Mouse (Mus musculus): Measurements from ENCODE around the gene Patj.
A peak's percentile ranks its signal among the peaks of the same experiment; 100 is the strongest.
"Not testable (repeated sequence)": the region's sequence is repeated elsewhere in the genome, so short reads cannot be mapped to it uniquely, and the experiment has no call there.

Gene Patj

DNA sequence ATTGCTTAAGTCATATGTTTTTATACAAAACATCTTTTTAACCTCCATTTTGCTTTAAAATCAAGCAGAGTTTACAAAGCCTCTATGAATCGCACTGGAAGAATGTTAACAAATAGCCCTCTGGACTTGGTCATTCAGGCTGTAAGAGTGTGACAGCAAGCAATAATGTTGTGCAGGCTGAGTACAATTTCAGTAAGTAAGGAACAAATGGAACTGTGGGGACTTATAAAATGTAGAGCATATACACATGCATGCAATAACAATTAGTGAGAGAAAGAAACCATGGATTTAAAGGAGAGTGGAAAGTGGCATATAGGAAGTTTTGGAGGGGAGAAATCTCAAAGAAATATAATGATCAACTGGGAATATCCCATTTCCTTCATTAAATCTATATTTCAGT is 261.2 kb downstream of the Patj start:
- no peak for DNase-seq (ENCODE audit: extremely low spot score)

DNA sequence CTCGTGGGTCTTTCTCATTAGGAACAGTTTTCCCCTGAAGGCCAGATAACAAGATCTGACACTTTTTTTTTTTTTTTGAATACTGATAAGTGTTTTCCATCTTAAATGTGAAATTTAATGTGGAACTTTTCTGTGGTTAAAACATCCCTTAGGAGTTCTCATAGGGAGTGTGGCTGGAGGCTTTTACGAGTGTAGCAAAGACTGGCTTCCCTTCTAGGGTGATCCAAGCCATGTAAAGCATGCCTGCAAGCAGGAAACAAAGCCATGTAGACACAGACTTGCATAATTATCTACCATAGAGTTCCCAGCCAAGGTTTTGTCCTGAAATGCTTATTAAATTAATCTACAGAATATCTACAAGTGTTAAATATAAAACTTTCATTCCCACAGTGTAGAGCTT is 263.4 kb downstream of the Patj start:
- DNase-seq (ENCODE audit: extremely low spot score) = no peak

DNA sequence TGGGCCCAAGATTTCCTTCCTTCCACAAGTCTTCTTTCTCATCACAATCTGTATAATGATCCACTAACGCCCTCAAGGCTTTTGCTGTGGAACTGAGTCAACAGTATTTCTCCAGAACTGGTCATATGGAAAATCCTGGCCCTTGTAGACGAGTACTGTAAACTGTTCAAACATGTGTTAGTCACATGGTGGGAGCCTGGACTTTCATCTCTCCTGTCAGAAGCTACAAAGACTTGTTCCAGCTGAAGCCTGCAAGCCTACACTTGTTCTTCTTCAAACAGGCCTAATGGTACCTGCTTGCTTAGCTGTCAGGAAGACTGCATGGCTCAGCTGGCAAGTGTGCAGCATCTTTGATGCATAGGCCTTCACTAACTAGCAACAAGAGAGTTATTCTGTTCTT is 264.9 kb downstream of the Patj start:
- no peak for DNase-seq (ENCODE audit: extremely low spot score)

DNA sequence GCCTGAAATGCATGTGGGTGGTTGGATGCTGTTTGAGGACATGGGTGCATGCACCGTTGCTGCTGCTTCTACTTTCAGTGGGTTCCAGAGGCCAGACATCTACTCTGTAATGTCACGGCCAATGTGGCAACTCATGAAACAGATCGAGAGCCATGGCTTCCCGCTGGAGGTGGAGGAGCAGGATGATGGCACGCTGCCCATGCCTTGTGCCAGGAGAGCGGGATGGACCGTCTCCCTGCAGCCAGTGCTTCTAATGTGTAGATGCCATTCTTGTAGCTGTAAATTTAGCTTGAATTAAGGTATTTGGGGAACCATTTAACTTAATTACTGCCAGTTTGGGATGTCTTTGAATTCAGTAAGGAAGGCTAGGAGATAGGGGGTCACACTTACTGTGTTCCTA is 270.3 kb downstream of the Patj start:
- DNase-seq (ENCODE audit: extremely low spot score) = no peak

DNA sequence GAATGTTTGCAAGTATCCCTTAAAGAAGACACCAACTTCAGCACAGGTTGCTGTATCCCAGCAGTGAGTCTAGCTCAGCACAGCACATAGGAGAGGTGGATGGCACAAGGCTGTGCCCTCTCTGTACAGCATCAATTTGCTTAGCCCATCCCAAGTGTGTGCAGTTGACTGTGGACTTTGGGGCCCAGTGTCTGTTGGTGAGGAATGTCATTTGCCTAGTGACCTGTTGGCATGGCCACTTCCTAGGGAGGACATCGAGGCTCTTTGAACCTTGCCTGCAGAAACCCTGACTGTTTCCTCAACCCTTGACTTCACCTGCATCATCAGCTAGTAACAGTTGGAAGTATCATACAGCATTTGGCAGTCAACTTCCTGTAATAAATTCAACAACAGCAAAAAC is 270.9 kb downstream of the Patj start:
- DNase-seq (ENCODE audit: extremely low spot score) = no peak

DNA sequence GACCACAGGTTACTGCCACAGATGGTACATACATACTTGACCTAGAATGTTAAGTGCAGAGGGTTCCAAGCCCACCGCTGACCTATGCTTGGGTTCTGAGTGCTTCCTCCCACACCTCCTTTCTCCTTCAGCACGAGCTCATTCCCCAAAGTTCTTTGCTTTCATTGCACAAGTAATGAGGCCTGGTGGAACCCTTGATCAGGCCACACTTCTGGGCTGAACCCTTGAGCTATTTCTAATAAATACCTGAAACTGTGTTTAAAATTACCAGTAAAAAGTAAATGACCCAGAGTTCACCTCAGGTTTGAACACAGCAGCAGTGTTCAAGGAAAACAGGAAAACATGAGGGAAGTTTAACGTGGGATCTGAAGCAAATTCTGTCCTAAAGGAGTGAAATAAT is 271.4 kb downstream of the Patj start:
- DNase-seq (ENCODE audit: extremely low spot score) = no peak

DNA sequence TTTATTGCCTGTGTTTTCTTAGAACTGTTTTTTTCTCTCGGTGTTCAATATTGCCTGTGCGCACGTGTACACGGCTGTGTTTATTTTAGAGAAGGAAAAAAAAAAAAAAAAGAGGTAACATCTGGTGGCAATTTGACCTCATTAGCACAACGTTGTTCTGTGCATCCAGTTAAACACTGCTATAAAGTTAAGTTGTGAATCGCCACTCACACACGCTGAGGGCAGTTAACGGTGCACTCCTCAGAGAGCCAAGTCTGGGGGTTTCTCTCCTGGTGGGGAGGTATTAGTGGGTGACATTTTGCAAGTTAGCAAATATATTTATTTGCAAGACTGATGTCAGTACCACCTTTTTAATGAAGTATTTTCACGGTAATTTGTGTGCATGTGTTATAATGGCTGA is 281.9 kb downstream of the Patj start:
- DNase-seq (ENCODE audit: extremely low spot score) = peak; percentile 4

DNA sequence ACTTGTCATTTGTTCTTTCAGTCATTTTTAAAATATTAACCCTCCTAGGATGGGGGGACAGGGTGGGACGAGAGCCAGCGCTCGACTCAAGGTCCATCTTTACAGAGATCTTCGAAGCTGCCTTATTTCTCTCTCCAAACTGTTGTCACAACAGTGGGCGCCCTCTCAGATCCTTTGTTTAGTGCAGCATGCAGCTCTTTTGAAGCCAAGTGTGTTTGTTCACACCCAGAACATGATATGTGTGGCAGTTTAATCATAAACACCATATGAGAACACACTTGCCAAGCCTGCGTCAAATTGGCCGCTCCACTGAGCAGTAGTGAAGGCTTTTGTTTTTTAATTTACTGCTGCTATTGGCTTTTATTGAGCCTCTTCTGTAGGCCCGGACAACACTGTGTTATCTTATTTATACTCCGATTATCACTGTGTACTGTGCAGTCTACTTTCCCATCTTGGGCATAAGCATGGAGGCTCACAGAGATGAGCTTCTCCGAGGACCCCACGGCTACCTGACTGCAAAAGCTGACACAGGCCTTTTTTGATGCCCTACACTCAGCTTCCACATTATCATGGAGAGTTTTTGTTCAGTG is 291.2 kb downstream of the Patj start:
- DNase-seq (ENCODE audit: extremely low spot score) = no peak

DNA sequence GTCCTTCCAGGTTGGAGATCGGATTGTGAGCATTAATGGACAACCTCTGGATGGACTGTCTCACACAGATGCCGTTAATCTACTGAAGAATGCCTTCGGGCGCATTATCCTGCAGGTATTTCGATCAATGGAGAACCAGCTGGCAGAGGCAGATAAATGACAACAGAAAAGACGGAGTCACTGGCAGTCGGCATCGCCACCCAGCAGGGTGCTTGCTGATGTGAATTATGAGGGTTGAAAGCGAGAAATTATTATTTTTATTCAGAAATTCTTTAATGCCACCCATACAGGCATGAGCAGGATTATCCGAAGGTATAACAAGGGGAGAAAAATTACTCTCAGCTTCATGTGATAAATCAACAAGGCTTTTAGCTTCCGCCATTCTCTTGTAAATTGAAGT is 292.5 kb downstream of the Patj start:
- no peak for DNase-seq (ENCODE audit: extremely low spot score)

DNA sequence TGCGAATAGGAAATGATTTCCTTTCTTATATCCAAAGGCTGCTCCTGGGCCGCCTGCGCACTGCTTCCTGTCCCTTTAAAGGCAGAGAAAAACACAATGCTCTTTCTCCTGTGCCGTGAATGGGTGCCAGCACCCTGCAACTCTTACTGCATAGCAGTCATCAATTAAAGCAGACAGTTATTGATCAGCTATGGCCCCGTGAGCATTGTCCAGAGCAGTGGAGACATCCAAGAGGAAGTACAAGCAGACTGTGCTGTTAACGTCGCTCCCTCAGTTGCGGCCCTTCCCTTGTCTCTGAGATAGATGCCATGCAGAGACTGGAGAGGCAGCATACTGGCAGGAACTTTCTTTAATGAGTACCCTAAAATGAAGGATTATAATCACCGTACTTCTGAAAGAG is 292.9 kb downstream of the Patj start:
- no peak for DNase-seq (ENCODE audit: extremely low spot score)

DNA sequence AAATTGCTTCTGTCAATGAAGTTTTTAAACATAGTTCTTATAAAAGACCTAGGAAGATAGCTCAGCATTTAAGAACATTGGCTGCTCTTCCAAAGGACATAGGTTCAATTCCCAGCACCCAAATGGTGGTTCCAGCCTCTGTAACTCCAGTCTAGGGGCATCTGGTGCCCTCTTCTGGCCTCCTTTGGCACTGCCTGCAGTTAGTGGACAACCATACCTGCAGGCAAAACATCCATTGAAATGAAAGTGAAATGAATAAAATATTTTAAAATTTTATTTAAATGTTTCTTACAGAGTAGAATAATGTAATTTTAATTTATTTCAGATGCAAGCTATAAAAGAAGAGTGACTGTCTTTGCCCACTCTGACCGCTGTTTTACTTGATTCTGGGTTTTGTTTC is 294.4 kb downstream of the Patj start:
- DNase-seq (ENCODE audit: extremely low spot score) = no peak

DNA sequence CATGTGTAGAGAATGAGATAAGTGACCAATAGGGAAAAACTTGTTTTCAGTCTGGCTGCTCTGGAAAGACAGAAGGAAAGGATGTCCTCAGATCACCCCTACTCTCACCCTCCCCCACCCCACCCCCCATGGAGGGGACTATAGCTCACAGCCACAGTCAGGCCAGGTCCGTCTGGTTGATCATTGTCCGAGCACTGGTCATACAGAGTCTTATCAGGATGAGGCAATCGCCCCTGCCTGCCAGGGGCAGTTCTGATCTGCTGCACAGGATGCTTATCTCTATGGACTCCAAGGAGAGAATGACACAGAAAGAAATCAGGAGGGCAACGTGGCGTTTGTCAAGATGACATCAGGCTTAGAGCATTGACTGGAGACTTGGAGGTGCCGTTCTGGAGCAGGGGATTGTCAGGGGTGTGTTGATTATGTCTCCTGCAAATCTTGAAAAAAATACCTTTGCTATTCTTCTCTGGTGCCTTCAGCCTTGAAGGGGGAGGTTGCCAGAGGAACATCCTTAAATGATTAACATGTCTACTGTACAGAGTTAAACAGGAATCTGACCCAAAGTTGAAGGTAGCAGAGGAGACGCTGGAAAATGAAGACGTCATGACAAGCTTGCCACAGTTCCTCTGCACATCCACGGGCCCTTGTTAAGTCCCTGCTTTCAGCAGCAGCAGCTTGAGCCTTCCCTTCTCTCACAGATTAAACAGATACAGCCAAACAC is 298.0 kb downstream of the Patj start:
- peak; percentile 5 for DNase-seq (ENCODE audit: extremely low spot score)

DNA sequence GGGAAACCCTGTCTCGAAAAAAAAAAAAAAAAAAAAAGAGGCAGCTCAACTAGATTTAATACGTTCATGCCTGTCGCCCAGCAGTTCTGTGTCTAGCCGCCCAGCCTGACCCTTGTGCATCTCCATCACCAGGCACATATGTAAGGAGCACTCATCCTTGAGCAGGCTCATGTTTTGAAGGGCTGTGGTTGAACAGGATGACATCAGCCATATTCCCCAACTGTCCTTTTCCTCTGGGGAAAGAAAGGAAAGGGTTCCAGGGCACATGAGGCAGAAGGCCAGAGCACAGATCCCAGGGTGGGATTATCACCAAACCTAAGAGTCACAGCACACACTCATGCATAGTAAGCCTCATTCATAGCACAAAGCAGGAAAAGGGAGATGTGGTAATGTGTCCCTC is 302.3 kb downstream of the Patj start:
- DNase-seq (ENCODE audit: extremely low spot score) = no peak

DNA sequence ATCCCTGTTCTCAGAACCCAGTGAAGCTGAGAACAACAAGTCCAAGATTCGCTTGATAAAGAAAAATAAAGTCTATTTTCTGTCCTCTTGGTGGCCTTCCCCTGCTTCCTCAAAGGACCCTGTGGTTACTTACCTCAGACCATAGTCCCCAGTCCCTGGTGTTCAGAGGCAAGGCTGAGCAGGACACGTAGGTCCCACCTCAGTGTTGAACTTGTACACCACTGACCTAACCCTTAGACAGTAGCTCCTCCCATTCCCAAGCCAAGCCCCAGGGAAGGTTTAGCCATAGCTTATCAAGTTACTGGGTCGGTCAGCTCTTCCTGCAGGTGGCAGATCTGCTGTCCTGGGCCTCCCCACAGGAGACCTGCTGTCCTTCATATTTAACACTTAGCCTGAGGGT is 303.3 kb downstream of the Patj start:
- no peak for DNase-seq (ENCODE audit: extremely low spot score)

DNA sequence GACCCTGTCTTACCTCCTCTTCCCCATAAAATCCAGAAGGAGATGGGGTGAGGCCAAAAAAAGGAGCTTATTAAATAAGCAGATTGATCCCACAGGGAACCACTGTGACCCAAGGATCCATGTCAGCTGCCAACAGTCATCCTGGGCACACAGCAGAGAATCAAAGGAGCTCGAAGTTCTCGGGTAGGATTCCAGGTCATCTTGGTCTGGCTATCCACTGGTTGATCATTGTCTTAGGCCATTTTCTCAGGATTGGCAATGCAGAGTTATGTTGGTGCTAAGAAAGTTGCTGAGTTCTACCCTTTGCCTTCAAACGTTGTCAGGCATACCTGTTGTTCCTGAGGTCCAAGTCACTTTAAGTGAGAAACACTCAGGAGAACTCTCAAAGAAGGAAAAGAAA is 304.6 kb downstream of the Patj start:
- no peak for DNase-seq (ENCODE audit: extremely low spot score)

DNA sequence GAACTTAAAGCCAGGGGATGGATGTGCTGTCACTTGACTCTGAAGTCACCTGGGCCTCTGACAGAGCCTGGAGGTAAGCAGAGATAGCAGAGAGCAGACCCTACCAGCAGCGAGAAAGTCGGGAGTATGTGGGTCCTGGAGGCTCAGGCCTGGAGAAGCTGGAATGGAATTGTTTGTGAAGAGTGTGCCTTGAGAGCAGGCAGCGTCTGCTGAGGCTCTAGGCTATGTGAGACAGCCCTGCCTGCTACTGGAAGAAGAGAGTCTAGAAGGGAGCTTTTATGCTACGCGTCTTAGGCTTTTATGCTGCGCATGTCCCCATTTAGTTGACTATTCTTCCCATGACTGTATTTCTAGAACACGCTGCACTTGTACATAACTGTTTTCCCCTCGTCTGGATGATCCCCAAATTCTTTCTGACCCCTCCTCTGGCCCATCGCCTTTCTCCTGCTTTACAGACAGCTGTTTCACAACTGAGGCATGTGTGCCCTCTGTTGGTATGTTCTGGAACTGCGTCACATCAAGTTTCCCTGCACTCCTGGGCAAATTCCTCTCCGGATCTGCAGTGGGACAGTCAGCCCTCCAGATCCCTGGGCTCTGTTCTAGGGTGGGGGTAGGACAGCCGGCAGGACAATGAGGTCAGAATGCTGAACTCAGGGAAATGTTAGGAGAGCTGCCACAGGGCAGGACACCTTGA is 306.8 kb downstream of the Patj start:
- peak; percentile 83 for DNase-seq (ENCODE audit: extremely low spot score)

DNA sequence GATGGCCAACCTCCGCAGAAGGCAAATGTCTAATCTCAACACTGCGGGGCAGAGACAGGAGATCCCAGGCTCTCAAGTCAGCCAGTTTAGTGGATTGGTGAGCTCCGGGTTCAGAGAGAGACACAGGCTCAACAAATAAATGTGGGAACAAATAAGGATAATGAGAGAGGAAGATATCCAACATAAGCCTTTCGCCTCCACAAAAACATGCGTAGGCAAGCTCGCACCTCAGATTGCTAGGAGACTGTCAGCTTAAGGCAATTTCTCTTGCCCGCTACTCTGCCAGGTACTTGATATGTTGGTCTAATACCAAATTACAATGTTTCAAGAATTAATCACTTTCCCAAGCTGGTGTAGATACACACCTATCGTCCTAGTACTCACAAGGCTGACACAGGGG is 315.3 kb downstream of the Patj start:
- no peak for DNase-seq (ENCODE audit: extremely low spot score)

DNA sequence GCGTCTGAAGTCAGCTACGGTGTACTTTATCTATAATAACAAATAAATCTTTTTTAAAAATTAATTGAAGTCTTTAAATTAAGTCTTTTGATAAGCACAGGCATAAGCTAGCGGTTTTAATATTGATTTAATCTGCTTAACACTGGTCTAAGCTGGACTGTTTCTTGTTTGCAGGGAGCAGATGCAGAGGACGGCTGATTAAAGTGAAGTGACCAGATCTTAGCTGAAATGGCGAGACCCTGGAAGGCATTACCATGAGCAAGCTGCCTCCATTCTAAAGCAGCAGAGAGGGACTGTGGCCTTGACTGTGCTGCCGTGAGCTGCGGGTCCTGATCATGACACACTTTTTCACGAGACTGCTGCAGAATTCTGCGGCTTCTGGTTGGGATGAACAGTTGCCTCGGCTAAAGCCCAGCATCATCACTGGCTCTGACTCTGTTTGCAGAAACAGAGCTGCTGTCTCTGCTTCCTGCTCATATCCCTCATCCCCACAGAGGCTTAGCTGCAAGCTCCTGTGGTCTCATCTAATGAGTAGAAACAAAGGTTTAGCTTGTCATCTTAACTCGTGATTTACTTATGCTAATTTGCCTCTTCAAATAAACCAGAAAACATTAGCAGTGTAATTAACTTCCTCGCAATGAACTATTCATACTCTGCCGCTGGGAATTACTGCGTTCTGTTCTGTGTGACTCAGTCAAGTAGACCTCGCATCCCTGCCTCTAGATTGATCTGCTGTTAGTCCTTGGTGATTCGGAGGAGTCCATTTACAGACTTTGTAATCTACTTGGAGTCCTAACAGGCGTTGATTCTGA is 322.4 kb downstream of the Patj start:
- DNase-seq (ENCODE audit: extremely low spot score) = no peak

DNA sequence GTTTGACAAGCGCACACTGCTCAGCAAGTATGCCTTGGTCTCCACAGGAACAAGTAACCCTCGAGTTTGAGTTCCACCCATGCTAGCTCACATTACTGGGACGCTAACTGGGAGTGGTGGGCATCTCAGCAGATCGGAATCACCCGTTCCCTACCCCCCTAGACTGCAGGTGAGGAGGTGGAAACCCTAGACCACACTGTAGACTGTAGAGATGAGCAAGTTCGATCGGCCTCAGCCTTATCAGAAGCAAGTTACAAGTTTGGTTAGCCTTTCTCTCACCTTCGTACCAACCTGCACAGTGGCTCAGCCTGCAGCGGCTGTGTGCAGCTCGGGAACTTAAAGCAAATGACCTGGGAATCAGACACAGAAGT is 322.9 kb downstream of the Patj start:
- no peak for DNase-seq (ENCODE audit: extremely low spot score)

DNA sequence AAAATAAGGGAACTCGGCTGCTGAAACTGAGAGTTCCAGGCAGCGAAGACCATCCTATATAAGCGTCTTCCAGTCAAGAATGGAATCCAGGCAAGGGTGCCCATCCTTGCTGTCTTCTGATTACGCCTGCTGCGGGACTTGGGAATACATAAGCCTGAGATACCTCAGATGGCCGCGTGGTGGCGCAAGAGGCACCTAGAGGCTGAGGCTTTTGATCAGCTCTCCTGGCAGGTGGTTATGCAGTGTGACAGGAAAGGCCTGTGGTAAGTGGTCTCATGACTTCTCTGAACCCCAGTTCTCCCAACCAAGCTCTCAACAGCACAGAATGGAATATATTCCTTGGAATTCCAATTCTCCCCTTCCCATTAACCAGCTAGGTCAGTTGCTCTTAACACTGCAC is 326.9 kb downstream of the Patj start:
- peak; percentile 67 for DNase-seq (ENCODE audit: extremely low spot score)

DNA sequence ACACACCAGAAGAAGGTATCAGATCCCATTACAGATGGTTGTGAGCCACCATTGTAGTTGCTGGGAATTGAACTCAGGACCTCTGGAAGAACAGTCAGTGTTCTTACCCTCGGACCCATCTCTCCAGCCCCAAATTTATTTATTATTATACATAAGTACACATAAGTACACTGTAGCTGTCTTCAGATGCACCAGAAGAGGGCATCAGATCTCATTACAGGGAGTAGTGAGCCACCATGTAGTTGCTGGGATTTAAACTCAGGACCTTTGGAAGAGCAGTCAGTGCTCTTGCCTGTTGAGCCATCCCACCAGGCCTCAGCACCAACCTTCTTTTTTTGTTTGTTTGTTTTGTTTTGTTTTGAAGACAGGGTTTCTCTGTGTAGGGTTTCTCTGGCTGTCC is 329.1 kb downstream of the Patj start:
- not testable (repeated sequence) for DNase-seq (ENCODE audit: extremely low spot score)

DNA sequence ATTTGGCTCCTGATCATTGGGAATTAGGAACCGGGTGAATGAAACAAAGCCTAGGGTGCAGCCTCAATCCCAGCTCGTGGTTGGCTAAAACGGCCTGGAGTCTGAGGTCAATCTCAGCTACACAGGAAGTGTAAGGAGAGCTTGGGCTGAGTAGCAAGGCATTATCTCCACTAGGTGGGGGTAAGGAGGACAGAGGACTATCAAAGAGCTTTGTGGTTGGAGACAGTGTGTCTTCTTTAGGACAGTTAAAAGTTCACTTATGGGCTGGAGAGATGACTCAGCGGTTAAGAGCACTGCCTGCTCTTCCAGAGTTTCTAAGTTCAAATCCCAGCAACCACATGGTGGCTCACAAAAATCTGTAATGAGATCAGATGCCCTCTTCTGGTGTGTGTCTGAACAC is 329.9 kb downstream of the Patj start:
- DNase-seq (ENCODE audit: extremely low spot score) = peak; percentile 41
